Mouse (Mus musculus) ES-Bruce4 (cell line): ENCODE results near the gene Tmem125. TPM values are rescaled to one million over a fixed set of nuclear protein-coding genes. Genes with fewer than 3 reads are reported as not detected.
A peak's percentile ranks its signal among the peaks of the same experiment; 100 is the strongest.

Experiments used
- H3K27ac ChIP-seq: 2 replicates; pipeline ENCODE4 v1.5.1; 2012; ENCODE audit warnings: low read length, inconsistent platforms; ENCODE audit not compliant: insufficient read depth
- H3K27me3 ChIP-seq: 2 replicates; pipeline ENCODE4 v1.6.1; 2012; ENCODE audit warnings: mild to moderate bottlenecking, low read length, inconsistent platforms; ENCODE audit not compliant: control insufficient read depth, poor library complexity, insufficient read depth, severe bottlenecking
- H3K36me3 ChIP-seq: 2 replicates; pipeline ENCODE4 v1.6.1; 2012; ENCODE audit warnings: inconsistent platforms, mild to moderate bottlenecking, low read length, moderate library complexity; ENCODE audit not compliant: control insufficient read depth, poor library complexity, insufficient read depth, severe bottlenecking
- H3K4me1 ChIP-seq: one replicate; pipeline ENCODE4 v1.8.1; 2011; ENCODE audit warnings: low read length; ENCODE audit not compliant: control insufficient read depth, insufficient read depth
- H3K4me3 ChIP-seq: 2 replicates; pipeline ENCODE4 v1.5.1; 2011; ENCODE audit warnings: low read depth, mild to moderate bottlenecking, low read length
- H3K9ac ChIP-seq: 2 replicates; pipeline ENCODE4 v1.6.1; 2012; ENCODE audit warnings: low read depth, mild to moderate bottlenecking, inconsistent platforms; ENCODE audit not compliant: poor library complexity, severe bottlenecking
- H3K9me3 ChIP-seq: replicated peaks from 2 replicates; pipeline ENCODE4 v1.6.1; 2012; ENCODE audit warnings: mild to moderate bottlenecking, low read length, inconsistent platforms; ENCODE audit not compliant: control insufficient read depth, poor library complexity, insufficient read depth, severe bottlenecking
- CTCF ChIP-seq: IDR thresholded peaks from one replicate; pipeline ENCODE4 v1.8.1; 2011; ENCODE audit warnings: low read depth, low read length
- EP300 ChIP-seq: IDR thresholded peaks from 2 replicates; pipeline ENCODE4 v1.6.1; 2011; ENCODE audit warnings: low read depth, low read length; ENCODE audit not compliant: insufficient read depth
- POLR2A ChIP-seq: IDR thresholded peaks from one replicate; pipeline ENCODE4 v1.8.1; 2011; ENCODE audit warnings: low read length; ENCODE audit not compliant: insufficient read depth
- polyA plus RNA-seq: library from polyadenylated mRNA; stranded (reverse); fragments of >200 nt; gene quantifications from 2 replicates; pipeline ENCODE4 v1.2.4, GENCODE M21; 2011; ENCODE audit warnings: low read depth; ENCODE audit not compliant: missing spikeins, insufficient read depth, insufficient read length

Gene Tmem125
- polyA plus RNA-seq: 9.7 and 11.9 TPM in 2 replicates

GRCm38 (mm10) chr4:118543592-118544260 is at the start of gene Tmem125:
Gene Tmem125 (minus strand): TSS chr4:118544044.
- Histone ChIP-seq H3K4me3 (peak within 1 kb of the TSS; percentile 65), H3K27ac (peak within 1 kb of the TSS; percentile 73), H3K4me1 (peaks cover 7% of the 10 kb centered on the region), H3K9ac (peak within 1 kb of the TSS; percentile 62), H3K9me3 (no peaks in the 10 kb centered on the region), H3K36me3 (no peaks in the 10 kb centered on the region), H3K27me3 (no peaks in the 10 kb centered on the region)
- TF ChIP-seq CTCF (no peak), POLR2A (peak; percentile 61), EP300 (peak; percentile 37; the same call in 1 of the 2 replicates)

GRCm38 (mm10) chr4:118589733-118590130 is 45.9 kb upstream of the Tmem125 start:
- Histone ChIP-seq H3K27ac (no peak overlapping the region), H3K36me3 (no peaks in the 10 kb centered on the region), H3K9me3 (no peaks in the 10 kb centered on the region; the same call in 1 of the 2 replicates), H3K27me3 (no peaks in the 10 kb centered on the region), H3K4me3 (no peak overlapping the region), H3K9ac (no peak overlapping the region), H3K4me1 (peaks cover 7% of the 10 kb centered on the region)
- TF ChIP-seq POLR2A: no peak
- 0 out of 2 replicates have a peak, but pooled peaks have one; percentile 53 for TF ChIP-seq EP300

- no peaks in the 10 kb centered on the region; the same call in 1 of the 2 replicates for H3K9me3 ChIP-seq
- no peak overlapping the region for H3K9ac ChIP-seq
- H3K36me3 ChIP-seq: no peaks in the 10 kb centered on the region
- TF ChIP-seq EP300: no peak
- no peak for TF ChIP-seq CTCF
- TF ChIP-seq POLR2A: no peak
- no peaks in the 10 kb centered on the region for H3K27me3 ChIP-seq
- no peak overlapping the region for H3K27ac ChIP-seq
- H3K4me3 ChIP-seq: no peak overlapping the region
- H3K4me1 ChIP-seq: peaks cover 7% of the 10 kb centered on the region
These were observed 45.3 kb upstream of the Tmem125 start for GRCm38 (mm10) chr4:118589053-118589732.

- no peak for TF ChIP-seq POLR2A
- TF ChIP-seq CTCF: peak; percentile 50
- TF ChIP-seq EP300: no peak
These were observed 38.8 kb upstream of the Tmem125 start for GRCm38 (mm10) chr4:118582629-118583028.

GRCm38 (mm10) chr4:118581508-118581907 is 37.7 kb upstream of the Tmem125 start:
- Histone ChIP-seq H3K27me3 (no peaks in the 10 kb centered on the region), H3K9ac (no peak overlapping the region), H3K27ac (no peak overlapping the region), H3K4me3 (no peak overlapping the region), H3K36me3 (no peaks in the 10 kb centered on the region), H3K4me1 (peaks cover 2% of the 10 kb centered on the region), H3K9me3 (no peaks in the 10 kb centered on the region)
- TF ChIP-seq POLR2A (no peak), EP300 (no peak), CTCF (no peak)

More at GRCm38 (mm10) chr4:118582629-118583028, 38.8 kb upstream of the Tmem125 start:
- no peaks in the 10 kb centered on the region for H3K27me3 ChIP-seq
- H3K27ac ChIP-seq: no peak overlapping the region
- no peaks in the 10 kb centered on the region for H3K9me3 ChIP-seq
- H3K4me1 ChIP-seq: peaks cover 6% of the 10 kb centered on the region
- H3K36me3 ChIP-seq: no peaks in the 10 kb centered on the region
- no peak overlapping the region for H3K9ac ChIP-seq
- no peak overlapping the region for H3K4me3 ChIP-seq

- no peak overlapping the region for H3K27ac ChIP-seq
- H3K4me1 ChIP-seq: peaks cover 2% of the 10 kb centered on the region
- H3K27me3 ChIP-seq: no peaks in the 10 kb centered on the region
- H3K9ac ChIP-seq: no peak overlapping the region
- no peaks in the 10 kb centered on the region for H3K9me3 ChIP-seq
- no peaks in the 10 kb centered on the region for H3K36me3 ChIP-seq
- no peak overlapping the region for H3K4me3 ChIP-seq
- TF ChIP-seq CTCF (peak; percentile 92), POLR2A (no peak)
These were observed 35.5 kb upstream of the Tmem125 start for GRCm38 (mm10) chr4:118579313-118579712.
